Mouse (Mus musculus): Measurements from ENCODE around the gene Stambp.

GRCm38 (mm10) chr6:83619955-83620354, 47.4 kb upstream of the Stambp start:
- TF ChIP-seq POLR2A (IDR thresholded peaks at IDR 0.05; ENCODE audit: low read depth, low read length) (no peak), CTCF (IDR thresholded peaks at IDR 0.05; ENCODE audit: extremely low read depth, insufficient read length, insufficient replicate concordance, low read depth, low read length) (no peak)
